Mouse (Mus musculus) hindbrain, postnatal 0 days (tissue): Measurements from ENCODE around the gene Atp2b2. TPM values are rescaled to one million over a fixed set of nuclear protein-coding genes. Genes with fewer than 3 reads are reported as not detected.

ENCODE experiments used
- ATAC-seq: fragments of 200-750 bp; cut with Nextera tagmentation; 2 replicates; pipeline ENCODE4 v1.8.0; 2017; ENCODE audit warnings: mild to moderate bottlenecking, moderate TSS enrichment, moderate library complexity
- DNase-seq: peaks from one replicate; pipeline ENCODE4 v3.0.0-alpha.2; 2015; ENCODE audit warnings: low spot score
- H3K27ac ChIP-seq: fragments of 300-500 bp; sonication (generic); 2 replicates; pipeline ENCODE4 v1.5.1; 2014; ENCODE audit warnings: mild to moderate bottlenecking
- H3K27me3 ChIP-seq: fragments of 300-500 bp; sonication (generic); 2 replicates; pipeline ENCODE4 v1.6.1; 2014; ENCODE audit warnings: low read length, mixed read lengths; ENCODE audit not compliant: insufficient read depth
- H3K36me3 ChIP-seq: fragments of 300-500 bp; sonication (generic); 2 replicates; pipeline ENCODE4 v1.6.1; 2014; ENCODE audit warnings: low read length, mixed read lengths; ENCODE audit not compliant: insufficient read depth
- H3K4me1 ChIP-seq: fragments of 300-500 bp; sonication (generic); 2 replicates; pipeline ENCODE4 v1.6.1; 2014; ENCODE audit warnings: antibody characterized with exemption, low read length, mixed read lengths; ENCODE audit not compliant: insufficient read depth
- H3K4me2 ChIP-seq: fragments of 300-500 bp; sonication (generic); 2 replicates; pipeline ENCODE4 v1.6.1; 2014; ENCODE audit warnings: low read depth, mild to moderate bottlenecking, low read length, moderate library complexity, mixed read lengths
- H3K4me3 ChIP-seq: fragments of 300-500 bp; sonication (generic); 2 replicates; pipeline ENCODE4 v1.5.1; 2014; ENCODE audit warnings: low read length
- H3K9ac ChIP-seq: fragments of 300-500 bp; sonication (generic); replicated peaks from 2 replicates; pipeline ENCODE4 v1.6.1; 2014; ENCODE audit warnings: mild to moderate bottlenecking, low read length, moderate library complexity, mixed read lengths
- H3K9me3 ChIP-seq: fragments of 300-500 bp; sonication (generic); 2 replicates; pipeline ENCODE4 v1.6.1; 2016; ENCODE audit warnings: low read length, mixed read lengths
- CTCF ChIP-seq: IDR thresholded peaks from 2 replicates; pipeline ENCODE4 v1.5.1; 2016; ENCODE audit warnings: antibody characterized with exemption, control low read depth, low read depth
- WGBS: fragments of 180-500 bp; shearing (Covaris S2); extraction: QIAGEN DNeasy Blood & Tissue Kit; methylation state at CpG from one replicate; pipeline ENCODE4 v1.1.7; 2014; 5-methylcytosine and 5-hydroxymethylcytosine counted together
- polyA plus RNA-seq: library from polyadenylated mRNA; unstranded; fragments of >200 nt; fragmentation: Nextera tagmentation; extraction: Ambion mirVana; gene quantifications from 2 replicates; pipeline ENCODE4 v1.2.1, GENCODE M21; 2015
- total RNA-seq: library from RNA; depleted of rRNA; stranded (reverse); fragments of >200 nt; gene quantifications from 2 replicates; pipeline ENCODE4 v1.2.3, GENCODE M21; 2014

The Atp2b2 gene
- total and polyA plus RNA-seq, 2 experiments from 2014 or later, result 58.8 to 127 TPM

DNA sequence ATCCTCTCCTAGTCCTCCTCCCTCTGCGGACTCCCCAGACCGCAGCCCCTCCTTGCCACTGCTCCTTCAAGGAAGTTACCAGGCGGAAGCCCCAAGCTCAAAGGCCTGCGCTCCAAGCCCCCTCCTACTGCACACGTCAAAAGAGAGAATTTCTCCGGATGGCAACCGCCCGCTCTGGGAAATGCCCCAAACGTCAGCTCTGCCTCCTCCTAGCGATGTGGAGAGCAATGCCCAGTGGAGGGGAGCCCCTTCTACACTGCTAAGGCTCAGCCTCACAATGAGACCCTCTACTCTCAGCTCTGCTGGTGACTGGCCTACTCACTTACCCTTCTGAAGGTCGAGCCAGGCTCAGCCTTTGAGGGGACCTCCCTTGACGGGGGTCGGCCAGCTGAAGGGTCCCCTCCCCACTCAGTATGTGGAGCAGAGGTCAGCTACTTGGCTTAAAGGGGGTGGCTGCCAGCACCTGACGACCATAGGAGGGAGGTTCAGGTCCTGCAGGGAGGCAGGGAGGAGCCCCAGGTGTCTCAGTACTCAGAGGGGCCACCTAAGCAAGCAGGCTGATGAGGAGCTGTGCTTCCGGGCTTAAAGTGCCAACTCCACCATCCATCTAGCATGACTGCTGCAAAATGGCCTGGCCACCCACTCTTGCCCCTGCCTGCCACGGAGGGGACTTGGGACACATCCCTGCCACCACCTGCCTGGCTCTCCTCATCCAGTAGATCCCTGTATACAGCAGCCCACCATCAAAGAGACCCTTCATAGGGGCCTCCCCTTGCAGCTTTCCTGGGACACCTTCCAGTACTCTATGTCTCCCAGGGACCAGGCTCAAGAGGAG lies 152.2 kb downstream of the Atp2b2 start:
- H3K4me2 ChIP-seq, result peak overlapping the region; percentile 77
- peak; percentile 68 for DNase-seq
- TF ChIP-seq CTCF, result peak; percentile 21
- H3K27me3 ChIP-seq, result no peaks in the 10 kb centered on the region
- H3K4me1 ChIP-seq, result peaks cover 10% of the 10 kb centered on the region
- 7% methylated on average over 16 of the region's 16 CpGs for WGBS
- peak overlapping the region; percentile 54 for H3K4me3 ChIP-seq
- H3K27ac ChIP-seq, result peak overlapping the region; percentile 76
- H3K9me3 ChIP-seq, result no peaks in the 10 kb centered on the region
- no peaks in the 10 kb centered on the region for H3K36me3 ChIP-seq
- peak overlapping the region; percentile 70 for H3K9ac ChIP-seq
- ATAC-seq, result peak; percentile 42

DNA sequence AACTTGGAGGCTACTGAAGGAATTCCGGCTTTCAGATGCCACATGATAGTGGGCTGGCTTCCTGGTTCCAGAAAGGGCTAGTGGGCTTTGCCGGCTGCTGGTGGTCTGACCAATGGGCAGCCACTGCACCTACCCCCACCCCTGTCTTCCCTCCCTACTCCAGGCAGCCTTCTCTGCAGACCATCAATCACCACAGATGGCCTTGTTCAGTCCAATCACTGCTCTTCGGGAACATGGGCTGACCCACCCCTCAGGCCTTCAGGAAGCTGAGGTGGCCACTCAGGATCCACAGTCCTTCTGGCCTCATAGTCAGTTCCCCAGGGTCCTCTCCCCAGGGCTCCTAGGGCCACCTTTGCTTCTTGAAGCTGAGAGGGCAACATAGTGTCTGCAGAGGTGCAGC lies 153.2 kb downstream of the Atp2b2 start:
- Histone ChIP-seq H3K4me2 (peak overlapping the region; percentile 77), H3K9ac (peak overlapping the region; percentile 70; the same call in 1 of the 2 replicates), H3K36me3 (no peaks in the 10 kb centered on the region), H3K27ac (no peak overlapping the region), H3K4me1 (peaks cover 10% of the 10 kb centered on the region), H3K9me3 (no peaks in the 10 kb centered on the region), H3K27me3 (no peaks in the 10 kb centered on the region), H3K4me3 (peak overlapping the region; percentile 54)
- 41% methylated on average over 3 of the region's 3 CpGs for whole genome bisulfite sequencing
- DNase-seq (no peak), ATAC-seq (no peak)
- no peak for TF ChIP-seq CTCF

DNA sequence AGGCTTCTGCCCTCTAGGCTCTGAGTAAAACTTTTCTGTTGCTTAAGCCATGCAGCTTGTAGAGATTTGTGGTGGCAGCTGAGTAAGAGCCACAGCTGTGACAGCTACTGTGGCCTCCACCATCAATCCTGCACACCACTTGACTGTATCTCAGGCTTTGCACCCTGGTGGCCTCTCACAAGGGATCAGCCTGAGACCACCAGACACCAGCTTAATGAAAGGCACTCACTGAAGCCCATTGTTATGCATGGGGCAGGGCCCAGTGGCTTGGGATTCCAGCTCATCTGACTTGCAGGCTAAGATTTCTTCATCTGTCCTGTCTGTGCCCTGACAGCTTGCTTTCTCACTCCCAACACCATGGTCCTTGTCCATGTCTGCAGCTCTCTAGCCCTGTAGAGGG lies 155.5 kb downstream of the Atp2b2 start:
- H3K27me3 ChIP-seq, result no peaks in the 10 kb centered on the region
- TF ChIP-seq CTCF, result no peak
- no peak overlapping the region for H3K27ac ChIP-seq
- peaks cover 10% of the 10 kb centered on the region for H3K4me1 ChIP-seq
- H3K9ac ChIP-seq, result no peak overlapping the region
- H3K36me3 ChIP-seq, result no peaks in the 10 kb centered on the region
- DNase-seq (no peak), ATAC-seq (no peak)
- H3K4me2 ChIP-seq, result no peak overlapping the region
- no peaks in the 10 kb centered on the region for H3K9me3 ChIP-seq
- no peak overlapping the region for H3K4me3 ChIP-seq

DNA sequence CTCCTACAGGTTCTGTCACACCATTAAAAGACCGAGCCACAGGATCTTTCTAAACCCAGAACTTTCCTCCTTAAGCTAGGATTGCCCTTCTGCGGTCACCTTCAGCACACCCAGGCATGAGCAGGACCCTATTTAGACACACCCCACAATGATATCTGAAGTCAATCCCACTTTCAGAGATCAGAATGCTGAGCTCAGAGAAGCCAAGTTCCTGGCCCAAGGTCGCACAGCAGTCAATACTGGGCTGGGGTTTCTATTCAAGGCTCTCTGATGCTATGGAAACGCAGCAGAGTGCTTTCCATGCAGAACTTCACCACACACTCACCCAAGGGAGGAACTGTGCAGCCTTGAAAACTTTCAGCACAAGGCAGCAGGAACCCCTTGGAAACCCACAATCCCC lies 157.6 kb downstream of the Atp2b2 start:
- peaks cover 8% of the 10 kb centered on the region for H3K4me1 ChIP-seq
- no peak for DNase-seq

DNA sequence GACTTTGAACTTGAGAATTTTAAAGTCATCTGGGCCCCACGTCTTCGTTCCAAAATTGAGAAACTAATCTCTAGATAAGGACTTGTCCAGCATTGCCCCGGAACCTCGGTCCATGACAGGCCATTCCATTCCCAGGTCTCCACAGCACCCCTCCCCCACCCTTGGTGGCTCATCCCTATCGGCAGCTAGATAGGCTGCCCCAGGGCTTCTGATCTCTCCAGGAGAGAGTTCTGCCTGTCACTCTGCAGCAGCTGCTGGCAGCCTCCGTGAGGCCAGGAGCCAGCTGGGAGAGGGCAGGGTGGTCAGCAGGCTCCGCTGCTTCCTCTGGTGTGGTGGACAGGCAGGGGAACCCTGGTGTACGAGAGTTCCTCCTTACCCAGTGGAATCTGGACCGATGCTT lies 159.2 kb downstream of the Atp2b2 start:
- H3K27ac ChIP-seq, result no peak overlapping the region
- H3K36me3 ChIP-seq, result no peaks in the 10 kb centered on the region
- ATAC-seq (peak; percentile 22; the same call in 1 of the 2 replicates), DNase-seq (no peak)
- H3K9me3 ChIP-seq, result no peaks in the 10 kb centered on the region
- no peaks in the 10 kb centered on the region for H3K27me3 ChIP-seq
- H3K4me3 ChIP-seq, result no peak overlapping the region
- no peak overlapping the region for H3K4me2 ChIP-seq
- no peaks in the 10 kb centered on the region; the same call in 1 of the 2 replicates for H3K4me1 ChIP-seq
- WGBS, result 44% methylated on average over 9 of the region's 9 CpGs
- no peak overlapping the region for H3K9ac ChIP-seq
- TF ChIP-seq CTCF, result no peak

More for the DNA sequence above, 157.6 kb downstream of the Atp2b2 start:
- no peak overlapping the region for H3K9ac ChIP-seq
- H3K4me2 ChIP-seq, result no peak overlapping the region
- no peaks in the 10 kb centered on the region for H3K36me3 ChIP-seq
- H3K27me3 ChIP-seq, result no peaks in the 10 kb centered on the region
- no peak for ATAC-seq
- no peak for TF ChIP-seq CTCF
- H3K27ac ChIP-seq, result no peak overlapping the region
- WGBS, result 68% methylated on average over 4 of the region's 4 CpGs
- no peak overlapping the region for H3K4me3 ChIP-seq
- no peaks in the 10 kb centered on the region for H3K9me3 ChIP-seq

DNA sequence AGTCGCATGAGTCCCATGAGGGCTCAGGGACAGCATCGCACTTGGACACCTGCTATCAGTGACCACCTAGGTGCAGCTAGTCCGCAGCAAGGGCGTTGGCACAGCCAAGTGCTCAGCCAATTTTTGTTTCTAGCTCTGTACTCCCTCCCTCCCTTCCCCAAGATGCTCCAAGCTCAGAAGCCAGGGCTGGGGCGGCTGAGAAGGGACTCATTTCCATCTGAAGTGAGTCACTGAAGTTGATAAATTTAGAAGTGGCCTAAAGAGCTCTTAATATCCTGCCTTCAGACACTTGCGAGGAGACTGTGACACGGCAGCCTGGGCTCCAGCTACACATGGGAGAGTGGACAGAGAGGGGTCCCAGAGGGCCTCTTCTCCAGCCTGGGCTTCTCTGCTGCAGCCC lies 160.0 kb downstream of the Atp2b2 start:
- Histone ChIP-seq H3K4me1 (no peaks in the 10 kb centered on the region; the same call in 1 of the 2 replicates), H3K27ac (no peak overlapping the region), H3K36me3 (no peaks in the 10 kb centered on the region), H3K27me3 (no peaks in the 10 kb centered on the region), H3K4me3 (no peak overlapping the region), H3K9me3 (no peaks in the 10 kb centered on the region), H3K4me2 (no peak overlapping the region), H3K9ac (no peak overlapping the region)
- no peak for TF ChIP-seq CTCF
- no peak for DNase-seq
- no peak for ATAC-seq
- WGBS, result 57% methylated on average over 7 of the region's 7 CpGs

DNA sequence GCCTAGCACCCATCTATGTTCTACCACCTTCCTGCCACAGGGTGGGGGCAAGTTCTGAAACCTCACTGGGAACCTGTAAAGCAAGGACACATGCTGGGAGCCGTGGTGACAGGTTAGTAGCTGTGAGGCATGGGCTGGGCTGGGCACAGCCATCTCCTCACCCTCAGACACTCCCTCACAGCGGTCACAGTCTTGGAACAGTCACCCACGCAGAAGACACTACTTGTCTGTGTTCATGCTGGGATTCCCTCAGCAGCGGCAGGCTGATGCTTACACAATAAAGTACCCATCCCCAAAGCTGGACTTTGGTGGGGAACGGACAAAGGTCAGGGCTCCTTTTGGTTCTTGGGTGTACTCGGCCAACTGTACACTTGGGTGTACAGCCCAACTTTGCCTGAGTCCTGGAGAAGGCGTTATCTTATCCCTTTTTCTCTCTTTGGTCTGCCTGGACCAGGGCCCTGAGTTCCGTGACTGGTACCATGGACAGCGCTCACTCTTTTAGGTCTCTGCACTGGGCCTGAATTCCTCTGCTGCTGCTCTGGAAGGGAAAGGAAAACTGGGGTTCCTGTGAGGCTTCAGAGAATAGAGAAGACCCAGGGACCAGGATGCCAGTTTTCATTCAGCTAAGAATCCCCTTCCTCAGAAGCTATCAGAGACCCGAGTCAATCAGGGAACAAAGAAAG lies 160.7 kb downstream of the Atp2b2 start:
- H3K27me3 ChIP-seq, result no peaks in the 10 kb centered on the region
- ATAC-seq, result no peak
- H3K4me3 ChIP-seq, result no peak overlapping the region
- no peak overlapping the region for H3K9ac ChIP-seq
- TF ChIP-seq CTCF, result no peak
- no peak overlapping the region for H3K27ac ChIP-seq
- H3K36me3 ChIP-seq, result no peaks in the 10 kb centered on the region
- no peaks in the 10 kb centered on the region for H3K9me3 ChIP-seq
- 60% methylated on average over 10 of the region's 10 CpGs for WGBS
- H3K4me1 ChIP-seq, result no peaks in the 10 kb centered on the region; the same call in 1 of the 2 replicates
- DNase-seq, result peak; percentile 28
- no peak overlapping the region for H3K4me2 ChIP-seq
